Mouse (Mus musculus): ENCODE measurements at regions not wholly inside any gene's neighbourhood (a gene's known extent, or its start where the extent isn't known, plus 50 kb on each side); places are given as distances from the start of the nearest gene placed in this dataset.
A peak's percentile ranks its signal among the peaks of the same experiment; 100 is the strongest.
"Not testable (repeated sequence)": the region's sequence is repeated elsewhere in the genome, so short reads cannot be mapped to it uniquely, and the experiment has no call there.

DNA sequence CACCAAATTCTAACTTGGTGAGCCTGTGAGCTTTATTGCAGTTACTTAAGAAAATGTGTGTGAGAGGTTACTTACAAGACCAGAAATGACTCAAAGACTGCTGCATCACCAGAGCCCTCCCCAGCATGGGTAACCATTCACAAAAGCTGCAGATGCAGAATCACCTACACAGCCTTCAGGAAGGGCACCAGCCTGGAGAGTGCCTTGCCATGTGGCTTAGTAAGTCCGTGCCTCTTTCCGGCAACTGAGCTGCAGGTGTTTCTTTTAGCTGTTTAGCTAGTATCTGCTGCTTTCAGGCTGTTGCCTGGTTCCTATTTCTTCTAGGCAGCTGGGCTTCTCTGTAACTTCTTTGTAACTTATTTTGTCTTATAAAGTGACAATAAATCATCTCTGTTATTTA is 213.2 kb upstream of the Stxbp6 start:
- peak; percentile 0 for DNase-seq

DNA sequence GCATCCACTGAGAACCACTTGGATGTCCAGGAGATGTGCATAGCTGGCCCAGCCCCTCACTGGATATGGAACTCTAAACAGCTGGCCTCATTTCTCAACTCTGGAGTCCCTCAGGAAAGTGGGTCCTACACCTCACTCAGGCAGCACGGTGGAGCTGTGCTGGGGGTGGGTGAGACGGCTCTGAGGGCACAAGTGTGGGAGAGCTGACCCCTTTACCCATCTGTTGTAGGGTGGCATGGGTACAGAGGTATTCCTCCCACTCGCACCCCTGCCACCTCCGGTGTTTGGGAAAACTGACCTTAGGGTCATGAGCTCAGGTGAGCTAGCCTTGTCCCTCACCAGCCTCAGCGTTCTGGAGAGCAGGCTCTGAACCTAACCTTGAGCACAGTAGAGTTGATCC is 181.8 kb upstream of the Stxbp6 start:
- DNase-seq, result no peak

DNA sequence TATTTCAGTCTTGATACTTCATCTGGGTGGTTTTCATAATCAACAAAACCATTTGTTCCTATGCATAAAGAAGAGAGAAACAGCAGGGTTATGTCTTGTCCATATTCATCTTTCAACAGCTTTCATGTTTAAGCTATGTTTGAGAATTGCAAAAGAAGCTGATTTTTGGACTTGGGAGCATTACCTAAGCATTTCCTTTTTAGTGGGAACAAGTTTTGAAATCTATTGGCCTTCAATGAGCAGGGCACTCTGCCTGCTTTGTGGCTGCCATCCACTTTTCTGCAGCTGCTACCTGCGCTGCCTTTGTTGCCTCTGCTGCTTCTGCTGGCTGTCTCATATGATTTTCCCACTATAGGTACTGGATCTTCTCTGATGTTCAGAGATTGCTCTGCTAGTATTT is 136.6 kb upstream of the Stxbp6 start:
- DNase-seq, result no peak

DNA sequence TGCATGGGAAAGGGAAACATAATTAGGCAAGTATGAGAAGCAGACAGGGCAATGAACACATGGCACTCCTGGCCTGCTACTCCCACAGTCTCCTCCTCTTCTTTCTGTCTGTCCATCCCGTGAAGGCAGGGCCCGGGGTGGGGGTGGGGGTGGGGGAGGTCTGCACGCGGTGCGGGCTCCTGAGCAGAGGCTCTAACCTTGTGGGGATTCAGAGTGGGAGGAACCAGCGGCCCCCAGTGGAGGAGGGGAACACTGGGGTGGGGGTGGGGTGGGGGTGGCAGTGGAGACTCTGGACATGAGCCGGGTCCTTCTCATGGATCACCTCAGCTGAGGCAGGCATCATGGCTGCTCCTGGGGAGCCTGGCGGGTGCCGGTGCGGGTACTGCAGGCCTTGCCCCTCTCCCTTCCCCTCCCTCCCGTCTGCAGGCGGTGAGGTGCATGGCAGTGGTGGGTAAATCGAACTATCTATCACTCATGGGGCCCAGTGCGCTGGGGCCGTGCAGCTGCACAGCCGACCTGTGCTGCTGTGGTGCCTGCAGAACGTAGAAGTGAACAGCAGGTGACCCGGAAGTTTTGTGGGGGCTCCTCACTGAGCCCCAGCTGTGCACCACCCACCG is 120.9 kb upstream of the Stxbp6 start:
- no peak for DNase-seq

DNA sequence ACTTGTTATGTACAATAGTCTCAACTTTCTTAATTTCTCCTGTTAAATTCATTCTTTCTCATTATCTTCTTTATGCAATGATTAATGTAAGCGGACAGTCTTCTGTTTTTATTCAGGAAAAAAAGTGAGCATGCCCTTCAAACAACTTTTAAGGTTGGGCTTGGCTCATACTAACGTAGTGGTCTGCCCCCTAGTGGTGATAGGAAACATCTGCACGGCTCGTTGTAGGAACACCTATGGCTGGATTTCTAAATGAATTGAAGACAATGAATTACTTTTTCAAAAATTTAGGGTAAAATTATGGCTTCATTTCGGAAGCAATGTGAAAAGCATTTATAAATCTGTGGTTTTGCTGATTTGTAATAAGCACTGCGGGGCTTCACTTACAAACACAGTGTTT is 112.6 kb upstream of the Stxbp6 start:
- peak; percentile 37 for DNase-seq

DNA sequence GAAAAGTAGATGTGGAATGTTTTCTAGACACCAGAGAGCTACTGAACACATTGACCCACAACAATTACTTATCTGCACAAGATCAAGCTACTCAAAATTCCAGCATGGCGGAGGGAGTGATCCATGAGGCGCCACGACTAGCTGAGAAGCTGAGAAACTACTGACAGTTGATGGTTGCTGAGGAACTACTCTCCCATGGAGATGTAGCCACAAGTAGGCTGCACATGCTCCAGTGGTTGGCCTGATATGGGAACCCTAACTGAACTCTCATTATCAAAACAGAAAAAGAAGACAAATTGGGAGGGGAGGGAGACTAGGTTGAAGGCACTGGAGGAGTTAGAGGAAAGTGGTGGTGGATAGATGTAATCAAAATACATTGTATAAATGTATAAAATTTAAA is 110.0 kb upstream of the Stxbp6 start:
- no peak for DNase-seq

DNA sequence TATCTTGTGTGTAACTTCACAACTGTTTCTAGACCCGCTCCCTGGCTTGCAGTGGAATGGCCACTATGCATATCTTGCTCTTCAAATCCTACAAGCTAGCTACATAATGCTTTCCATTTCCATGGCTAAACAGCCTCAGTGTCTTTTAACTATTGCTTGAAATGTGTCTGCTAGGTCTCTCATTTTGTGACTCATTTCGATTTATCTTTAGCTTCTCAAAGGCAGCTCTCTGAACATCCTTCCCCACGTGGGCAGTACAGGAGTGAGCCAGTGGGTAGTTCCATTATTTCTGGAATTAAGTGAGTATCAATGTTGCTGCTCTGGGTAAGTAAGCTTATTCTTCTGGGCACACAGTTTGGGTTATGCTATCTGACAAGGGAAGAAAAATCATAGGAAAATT is 102.9 kb upstream of the Stxbp6 start:
- peak; percentile 8 for DNase-seq

DNA sequence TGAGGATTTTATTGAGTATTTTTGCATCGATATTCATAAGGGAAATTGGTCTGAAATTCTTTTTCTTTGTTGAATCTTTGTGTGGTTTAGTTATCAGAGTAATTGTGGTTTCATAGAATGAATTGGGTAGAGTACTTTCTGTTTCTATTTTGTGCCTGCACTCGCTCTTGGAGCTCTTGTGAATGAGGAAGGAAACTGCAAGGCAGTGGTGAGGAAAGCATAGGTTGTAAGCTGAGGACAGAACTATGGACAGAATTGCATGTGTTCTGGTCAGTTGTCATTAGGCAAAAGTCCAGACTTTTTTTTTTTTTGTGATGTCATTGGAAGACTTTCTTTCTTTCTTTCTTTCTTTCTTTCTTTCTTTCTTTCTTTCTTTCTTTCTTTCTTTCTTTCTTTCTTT is 100.8 kb upstream of the Stxbp6 start:
- not testable (repeated sequence) for DNase-seq

DNA sequence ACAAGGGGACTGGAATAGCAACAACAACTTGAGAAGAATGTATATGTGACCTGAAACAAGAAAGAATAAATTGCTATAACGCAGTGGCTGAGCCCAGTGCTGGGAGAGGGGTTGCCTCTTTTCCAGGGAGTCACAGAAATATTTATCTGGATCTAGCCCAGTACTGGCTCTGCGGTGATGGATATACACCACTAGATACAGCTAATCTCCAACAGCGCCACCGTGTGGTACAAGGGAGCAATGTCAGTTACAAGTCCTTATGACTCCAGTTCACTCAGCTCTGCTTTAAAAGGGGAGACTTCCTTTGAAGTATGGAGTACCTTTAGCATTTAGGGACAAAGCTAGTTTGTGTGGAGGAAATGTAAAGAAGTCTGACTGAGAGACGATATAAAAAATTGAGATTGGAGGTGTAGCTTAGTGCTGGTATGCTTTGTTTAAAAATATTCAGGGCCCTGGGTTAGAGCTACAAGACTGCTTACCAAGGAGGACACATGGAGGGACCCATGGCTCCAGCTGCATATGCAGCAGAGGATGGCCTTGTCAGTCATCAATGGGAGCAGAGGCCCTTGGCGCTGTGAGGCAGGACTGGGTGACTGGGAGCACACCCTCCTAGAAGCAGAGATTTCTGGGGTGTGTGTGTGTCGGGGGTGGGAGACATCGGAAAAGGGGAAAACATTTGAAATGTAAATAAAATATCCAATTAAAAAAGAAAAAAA is 97.6 kb upstream of the Stxbp6 start:
- peak; percentile 72 for DNase-seq

DNA sequence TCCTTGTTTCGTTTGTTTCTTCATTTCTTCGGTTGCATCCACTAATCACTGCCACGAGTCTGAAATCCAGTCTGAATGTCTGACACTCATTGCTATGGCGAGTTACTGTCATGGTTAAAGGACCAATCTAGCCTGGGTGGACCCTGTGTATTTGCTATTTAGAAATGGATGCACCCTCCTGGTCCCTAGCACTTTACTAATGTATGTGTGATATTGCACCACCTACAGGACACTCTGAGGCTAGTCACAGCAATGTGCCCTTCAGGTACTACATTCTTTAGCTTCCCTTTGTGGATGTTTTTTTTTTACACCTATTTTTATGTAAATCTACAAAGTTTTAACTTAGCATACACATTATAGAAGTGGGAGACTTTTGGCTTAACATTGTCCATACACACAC is 87.5 kb upstream of the Stxbp6 start:
- DNase-seq, result no peak

DNA sequence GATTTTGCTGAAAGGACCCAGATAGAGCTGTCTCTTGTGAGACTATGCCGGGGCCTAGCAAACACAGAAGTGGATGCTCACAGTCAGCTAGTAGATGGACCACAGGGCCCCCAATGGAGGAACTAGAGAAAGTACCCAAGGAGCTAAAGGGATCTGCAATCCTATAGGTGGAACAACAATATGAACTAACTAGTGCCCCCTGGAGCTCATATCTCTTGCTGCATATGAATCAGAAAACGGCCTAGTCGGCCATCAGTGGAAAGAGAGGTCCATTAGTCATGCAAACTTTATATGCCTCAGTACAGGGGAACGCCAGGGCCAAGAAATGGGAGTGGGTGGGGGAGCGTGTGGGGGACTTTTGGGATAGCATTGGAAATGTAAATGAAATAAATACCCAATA is 87.1 kb upstream of the Stxbp6 start:
- not testable (repeated sequence) for DNase-seq

DNA sequence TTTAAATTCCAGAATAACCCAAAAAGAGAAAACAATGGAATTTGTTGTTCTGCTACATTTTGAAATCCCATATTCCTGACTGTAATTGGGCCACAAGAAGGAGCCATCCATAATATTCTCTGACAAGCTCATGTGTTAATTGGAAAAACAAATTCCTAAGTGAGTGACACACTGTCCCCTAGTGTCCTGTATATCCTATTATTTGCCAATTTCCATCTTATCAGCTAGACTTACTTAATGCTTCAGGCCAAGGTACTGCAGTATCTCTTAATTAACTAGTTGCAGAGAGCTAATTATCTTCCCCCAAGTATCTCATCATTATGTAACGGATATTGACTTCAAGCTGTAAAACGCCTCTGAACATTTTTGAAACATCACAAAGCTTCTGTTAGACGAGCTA is 84.5 kb upstream of the Stxbp6 start:
- no peak for DNase-seq

DNA sequence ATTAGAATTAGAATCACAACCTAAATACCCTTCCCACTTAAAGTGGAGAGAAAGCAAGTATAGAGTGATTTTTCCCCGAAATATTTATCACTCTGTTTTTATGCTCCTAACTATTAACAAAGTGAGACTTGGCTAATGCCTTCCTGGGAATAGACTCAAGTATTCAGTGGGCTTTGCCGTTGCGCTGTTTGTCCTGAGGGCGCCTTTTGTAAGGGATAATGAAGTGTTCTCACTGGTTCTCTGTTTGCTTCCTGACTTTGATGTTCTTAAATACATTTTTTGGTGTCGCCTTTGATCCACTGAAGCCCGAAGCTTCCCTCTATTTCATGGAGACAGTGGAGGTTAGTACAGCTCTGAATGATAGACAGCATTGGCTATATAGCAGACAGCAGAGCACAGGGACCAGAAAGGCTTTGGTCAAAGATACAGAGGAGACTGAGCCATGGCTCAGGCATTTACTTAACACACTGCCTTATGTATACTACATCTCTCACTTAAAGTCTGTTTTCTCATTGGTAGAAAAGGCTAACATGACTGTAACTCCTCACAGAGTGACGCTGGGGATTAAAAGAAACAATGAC is 63.0 kb upstream of the Stxbp6 start:
- no peak for DNase-seq

DNA sequence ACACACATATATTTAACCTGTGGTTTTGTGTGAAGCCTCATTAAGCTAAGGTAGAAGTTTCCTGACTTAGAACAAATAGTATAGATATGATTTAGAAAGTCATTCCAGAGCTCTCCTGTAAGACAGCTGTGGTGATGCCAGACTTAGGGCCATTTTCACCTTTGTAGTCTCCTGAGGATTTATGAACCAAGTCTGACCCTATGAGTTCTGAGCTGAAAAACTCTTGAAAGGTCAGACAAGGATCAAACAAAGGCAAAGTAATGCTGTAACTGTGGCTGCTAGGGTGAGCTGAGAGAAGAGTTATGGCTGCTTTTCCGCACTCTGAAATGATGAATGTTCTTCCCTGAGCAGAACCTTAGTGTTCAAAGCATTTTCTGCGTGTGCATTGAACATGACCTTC is 58.9 kb upstream of the Stxbp6 start:
- DNase-seq, result no peak

DNA sequence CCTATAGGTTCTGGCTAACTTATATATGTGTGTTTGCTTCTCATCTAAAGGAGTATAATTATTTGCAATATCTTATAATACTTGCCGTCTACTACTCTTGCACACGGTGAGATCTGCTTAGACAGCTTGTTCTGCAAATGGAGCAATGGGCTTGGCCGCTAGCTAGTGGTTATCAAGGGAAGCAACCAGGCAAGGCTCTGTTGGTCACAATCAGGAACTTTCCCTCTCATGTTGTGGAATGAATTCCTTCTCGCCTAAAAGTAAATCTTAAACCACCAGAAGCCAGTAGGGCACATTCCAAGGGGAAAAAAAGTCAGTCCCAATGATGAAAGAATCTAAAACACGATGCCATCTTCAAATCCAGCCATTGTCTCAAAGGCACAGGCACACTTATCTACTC is 56.6 kb upstream of the Stxbp6 start:
- no peak for DNase-seq

DNA sequence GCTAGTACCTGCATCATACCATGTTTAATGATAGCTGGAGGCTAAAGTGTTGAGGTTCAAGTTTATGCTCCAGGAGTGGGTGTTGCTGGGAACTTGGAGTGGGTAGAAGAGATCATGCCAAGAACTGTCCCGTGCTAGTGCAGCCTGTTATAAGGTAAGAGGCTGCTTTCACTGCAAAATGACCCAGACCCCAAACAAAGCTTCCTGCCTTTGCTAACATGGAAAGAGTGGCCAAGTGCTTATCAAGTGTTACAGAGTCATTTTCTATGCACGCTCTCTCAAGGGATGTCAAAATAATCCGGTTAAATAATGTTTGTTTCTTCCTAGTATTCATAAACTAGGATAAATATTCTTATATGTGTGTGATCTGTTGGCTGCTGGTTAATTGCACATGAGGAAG is 51.4 kb upstream of the Stxbp6 start:
- DNase-seq, result peak; percentile 2

Data from right cerebral cortex, adult 18-20 months (tissue).